Mouse (Mus musculus) olfactory bulb, adult 2 months (tissue): ENCODE measurements around the gene Pibf1.

Experiments
- CTCF ChIP-seq: fragments of 200-500 bp; IDR thresholded peaks from 2 replicates; pipeline ENCODE4 v1.5.1; 2012; ENCODE audit warnings: low read depth, mild to moderate bottlenecking, low read length, moderate library complexity; ENCODE audit not compliant: insufficient read depth
- POLR2A ChIP-seq: fragments of 200-500 bp; IDR thresholded peaks from 2 replicates; pipeline ENCODE4 v1.6.1; 2012; ENCODE audit warnings: mild to moderate bottlenecking, low read depth, low read length, moderate library complexity; ENCODE audit not compliant: insufficient read depth

DNA sequence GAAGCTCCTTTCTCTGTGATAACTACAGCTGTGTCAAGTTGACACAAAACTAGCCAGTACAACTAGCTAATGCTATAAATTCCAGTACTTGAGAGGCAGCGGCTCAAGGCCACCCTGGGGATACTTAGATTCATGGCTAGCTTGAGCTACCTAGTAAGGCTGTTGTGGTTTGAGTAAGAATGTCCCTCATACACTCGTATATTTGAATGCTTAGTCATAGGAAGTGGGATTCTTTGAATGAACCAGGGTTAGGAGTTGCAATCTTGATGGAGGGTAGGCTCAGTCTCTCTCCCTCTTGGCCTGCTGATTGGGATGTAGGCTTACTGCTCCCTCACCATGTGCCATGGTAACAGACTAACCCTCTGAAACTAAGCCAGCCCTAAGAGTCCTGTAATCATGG lies 36.1 kb upstream of the Pibf1 start:
- no peak for TF ChIP-seq POLR2A
- no peak for TF ChIP-seq CTCF
